Mouse (Mus musculus) A20 (cell line): ENCODE measurements around the gene S1pr4.

ENCODE experiments used
- DNase-seq: peaks from one replicate; pipeline ENCODE4 v3.0.0-alpha.2; 2011; ENCODE audit warnings: low read depth, low spot score

S1pr4 gene

GRCm38 (mm10) chr10:81464405-81465264 is 35.3 kb downstream of the S1pr4 start:
- DNase-seq: peak; percentile 50

- no peak for DNase-seq
Observed at GRCm38 (mm10) chr10:81463531-81463930, 36.4 kb downstream of the S1pr4 start.

- DNase-seq: no peak
Observed at GRCm38 (mm10) chr10:81462917-81463316, 37.0 kb downstream of the S1pr4 start.

- DNase-seq: no peak
Observed at GRCm38 (mm10) chr10:81462415-81462804, 37.5 kb downstream of the S1pr4 start.

GRCm38 (mm10) chr10:81461673-81462414 is 38.1 kb downstream of the S1pr4 start:
- peak; percentile 50 for DNase-seq

- DNase-seq: no peak
Observed at GRCm38 (mm10) chr10:81460951-81461350, 39.0 kb downstream of the S1pr4 start.

- no peak for DNase-seq
Observed at GRCm38 (mm10) chr10:81460471-81460870, 39.5 kb downstream of the S1pr4 start.

GRCm38 (mm10) chr10:81459399-81459798 is 40.5 kb downstream of the S1pr4 start:
- no peak for DNase-seq

GRCm38 (mm10) chr10:81458267-81458666 is 41.7 kb downstream of the S1pr4 start:
- DNase-seq: no peak

- no peak for DNase-seq
Observed at GRCm38 (mm10) chr10:81457624-81458023, 42.3 kb downstream of the S1pr4 start.

GRCm38 (mm10) chr10:81456983-81457563 is 42.9 kb downstream of the S1pr4 start:
- DNase-seq: no peak

- DNase-seq: no peak
Observed at GRCm38 (mm10) chr10:81455181-81455895, 44.6 kb downstream of the S1pr4 start, which contains the start of gene Nfic. TSS of gene Nfic (minus strand) at chr10:81455635.

GRCm38 (mm10) chr10:81454106-81454505 is 45.8 kb downstream of the S1pr4 start:
- DNase-seq: no peak

GRCm38 (mm10) chr10:81452947-81453288 is 47.0 kb downstream of the S1pr4 start:
- DNase-seq: no peak

- no peak for DNase-seq
Observed at GRCm38 (mm10) chr10:81452237-81452946, 47.5 kb downstream of the S1pr4 start.

- DNase-seq: no peak
Observed at GRCm38 (mm10) chr10:81451365-81451745, 48.6 kb downstream of the S1pr4 start.

GRCm38 (mm10) chr10:81450641-81451364 is 49.1 kb downstream of the S1pr4 start:
- DNase-seq: no peak

GRCm38 (mm10) chr10:81450140-81450539 is 49.8 kb downstream of the S1pr4 start:
- peak; percentile 85 for DNase-seq
